12 mouse cellular contexts compared by ENCODE assay signal in genomic region chr7:27153205-27153764, GRCm38 (mm10). TPM values are rescaled to one million over a fixed set of nuclear protein-coding genes. Genes with fewer than 3 reads are reported as not detected.
DNase-seq lines count a peak whose midpoint lies in the region; ATAC-seq lines count a peak whose summit lies in the region.
"Had no signal": no experiment of that assay in that cellular context is flagged by ENCODE, and none has a peak within 500 bp of the region (broad histone marks: within the 10 kb centered on the region; RNA-seq: fewer than 3 reads in every experiment).

Gene Cyp2t4 (plus strand): TSS chr7:27153714.

- no peaks in the 10 kb centered on the region for H3K4me1 ChIP-seq in forebrain, embryonic 12.5 days

- H3K36me3 ChIP-seq in forebrain, embryonic 12.5 days (replicated peaks) = peaks cover 13% of the 10 kb centered on the region

- H3K4me3 ChIP-seq in forebrain, embryonic 12.5 days (replicated peaks) = no peak within 1 kb of the TSS

- WGBS in forebrain, embryonic 12.5 days = 73% methylated on average over 10 of the region's 10 CpGs

- H3K27ac ChIP-seq in forebrain, embryonic 12.5 days = no peak within 1 kb of the TSS

- H3K9me3 ChIP-seq in forebrain, embryonic 12.5 days = no peaks in the 10 kb centered on the region

- H3K4me2 ChIP-seq in forebrain, embryonic 12.5 days = no peak within 1 kb of the TSS

- no peaks in the 10 kb centered on the region for H3K27me3 ChIP-seq in forebrain, embryonic 12.5 days
- H3K27me3 ChIP-seq: Patski had no signal

- DNase-seq in adrenal gland, postnatal 14 days = peak; percentile 38
- DNase-seq in adrenal gland, postnatal 4 days (ENCODE audit: low spot score in 2 of 2) = no peak
- peak; percentile 67 for DNase-seq in urinary bladder, postnatal 14 days (ENCODE audit: low spot score)
- DNase-seq in urinary bladder, adult 18-20 months (ENCODE audit: low spot score in 2 of 2) = no peak
- DNase-seq in kidney, postnatal 4 days = peak; percentile 63 to 74
- no peak for DNase-seq in ovary, postnatal 14 days (ENCODE audit: low spot score)
- DNase-seq in frontal cortex, postnatal 36 days (ENCODE audit: low spot score in 2 of 2) = no peak

- ATAC-seq in forebrain, embryonic 12.5 days (ENCODE audit: low FRiP score) = no peak
- ATAC-seq: Patski had no signal

- H3K9ac ChIP-seq in forebrain, embryonic 12.5 days = no peak within 1 kb of the TSS

RNA-seq across cellular contexts. Expression of gene Cyp2t4, which starts in this region (rescaled TPM):
- total RNA-seq in adrenal gland, postnatal 14 days (2021) = not detected in 2 replicates
- not detected for total RNA-seq in adrenal gland, postnatal 4 days (2021)
- polyA plus RNA-seq in forebrain, embryonic 12.5 days (2016; fragmentation: Nextera tagmentation; extraction: Ambion mirVana) = 0.15 and 0.34 TPM in 2 replicates
- total RNA-seq: liver, adult 2 months had no signal
- polyA plus RNA-seq: cerebellum, adult 2 months; large intestine, adult 2 months; liver, adult 2 months had no signal

Comparison
In these comparisons a context has a peak if more than half of its experiments do, and no peak if none do; other contexts are left out.
1. DNase-seq: peak in urinary bladder, postnatal 14 days (single experiment) and kidney, postnatal 4 days (2 of 2); none in adrenal gland, postnatal 4 days (0 of 2), urinary bladder, adult 18-20 months (0 of 2), ovary, postnatal 14 days (single experiment) and frontal cortex, postnatal 36 days (0 of 2).
2. Peak in DNase-seq in adrenal gland, postnatal 14 days; RNA of the gene not detected or under 1 TPM.